ENCODE assay signal across 10 mouse cellular contexts in genomic region chr17:64873651-64874072, GRCm38 (mm10). TPM values are rescaled to one million over a fixed set of nuclear protein-coding genes. Genes with fewer than 3 reads are reported as not detected.
DNase-seq lines count a peak whose midpoint lies in the region; ATAC-seq and TF ChIP-seq lines count a peak whose summit lies in the region.
"Had no signal": no experiment of that assay in that cellular context is flagged by ENCODE, and none has a peak within 500 bp of the region (broad histone marks: within the 10 kb centered on the region; RNA-seq: fewer than 3 reads in every experiment).

No protein-coding gene starts in this region.

- no peaks in the 10 kb centered on the region for H3K9me3 ChIP-seq in heart, postnatal 0 days (replicated peaks; ENCODE audit: control insufficient read depth, low read length)
- no peaks in the 10 kb centered on the region for H3K9me3 ChIP-seq in lung, embryonic 14.5 days (ENCODE audit: low read depth, low read length)
- H3K9me3 ChIP-seq: embryonic facial prominence, embryonic 13.5 days; lung, embryonic 15.5 days had no signal

- peak; percentile 13 for DNase-seq in heart, postnatal 0 days (ENCODE audit: low spot score)
- no peak for DNase-seq in heart, adult 11 months
- peak; percentile 60 for DNase-seq in CD4-positive, CD25-positive, alpha-beta regulatory T cell, adult 2 months (ENCODE audit: low read depth, low spot score)
- DNase-seq in gonadal fat pad, adult 2 months (ENCODE audit: low read depth) = peak; percentile 5
- peak; percentile 65 for DNase-seq in lung, embryonic 14.5 days
- peak; percentile 41 to 66 for DNase-seq in spleen, postnatal 4 days (ENCODE audit: low spot score in 2 of 2)
- DNase-seq in ovary, adult 18-20 months (ENCODE audit: low spot score) = no peak

- H3K27me3 ChIP-seq in heart, postnatal 0 days (ENCODE audit: control insufficient read depth, insufficient read depth, low read length) = 0 out of 2 replicates have a peak, but pooled peaks cover 4% of the 10 kb centered on the region
- H3K27me3 ChIP-seq in lung, embryonic 14.5 days (ENCODE audit: insufficient read depth, low read length) = no peaks in the 10 kb centered on the region
- H3K27me3 ChIP-seq: embryonic facial prominence, embryonic 13.5 days; lung, embryonic 15.5 days had no signal

- WGBS in heart, postnatal 0 days = 47% methylated on average over 4 of the region's 4 CpGs
- 46% methylated on average over 4 of the region's 4 CpGs for WGBS in lung, embryonic 14.5 days

- no peak for TF ChIP-seq EP300 in heart, postnatal 0 days (IDR thresholded peaks at IDR 0.05; ENCODE audit: low read depth)

- H3K4me3 ChIP-seq in heart, postnatal 0 days (ENCODE audit: low read depth, low read length) = no peak overlapping the region
- H3K4me3 ChIP-seq in lung, embryonic 14.5 days (ENCODE audit: low read depth, low read length) = no peak overlapping the region
- H3K4me3 ChIP-seq: embryonic facial prominence, embryonic 13.5 days; lung, embryonic 15.5 days had no signal

- H3K27ac ChIP-seq in heart, postnatal 0 days (ENCODE audit: low read depth) = no peak overlapping the region
- H3K27ac ChIP-seq in lung, embryonic 14.5 days (ENCODE audit: low read depth) = no peak overlapping the region
- H3K27ac ChIP-seq: embryonic facial prominence, embryonic 13.5 days; lung, embryonic 15.5 days had no signal

- 0 out of 2 replicates have a peak, but pooled peaks have one; percentile 17 for ATAC-seq in heart, postnatal 0 days (ENCODE audit: insufficient read depth, low read depth)
- peak; percentile 49 for ATAC-seq in activated CD4-positive, CD25-positive, alpha-beta regulatory T cell, adult 4 months
- no peak for ATAC-seq in lung, embryonic 14.5 days (ENCODE audit: insufficient read depth)

- no peaks in the 10 kb centered on the region for H3K4me1 ChIP-seq in heart, postnatal 0 days (ENCODE audit: control insufficient read depth, insufficient read depth)
- no peaks in the 10 kb centered on the region for H3K4me1 ChIP-seq in lung, embryonic 14.5 days (ENCODE audit: insufficient read depth)
- H3K4me1 ChIP-seq: embryonic facial prominence, embryonic 13.5 days; lung, embryonic 15.5 days had no signal

- H3K9ac ChIP-seq in heart, postnatal 0 days (replicated peaks; ENCODE audit: low read depth, low read length) = no peak overlapping the region
- H3K9ac ChIP-seq in lung, embryonic 14.5 days = no peak overlapping the region
- H3K9ac ChIP-seq: embryonic facial prominence, embryonic 13.5 days; lung, embryonic 15.5 days had no signal

- peak; percentile 85 for TF ChIP-seq CTCF in heart, postnatal 0 days (IDR thresholded peaks at IDR 0.05; ENCODE audit: low read depth)
- peak; percentile 85 for TF ChIP-seq CTCF in lung, embryonic 14.5 days (IDR thresholded peaks at IDR 0.05; ENCODE audit: low read depth)

- H3K36me3 ChIP-seq in heart, postnatal 0 days (replicated peaks; ENCODE audit: control insufficient read depth, insufficient read depth, low read length) = no peaks in the 10 kb centered on the region
- no peaks in the 10 kb centered on the region for H3K36me3 ChIP-seq in lung, embryonic 14.5 days (ENCODE audit: insufficient read depth)
- H3K36me3 ChIP-seq: embryonic facial prominence, embryonic 13.5 days; lung, embryonic 15.5 days had no signal

- no peak overlapping the region for H3K4me2 ChIP-seq in heart, postnatal 0 days (ENCODE audit: low read depth, low read length)
- no peak overlapping the region for H3K4me2 ChIP-seq in lung, embryonic 14.5 days
- H3K4me2 ChIP-seq: embryonic facial prominence, embryonic 13.5 days; lung, embryonic 15.5 days had no signal

RNA-seq across cellular contexts. Expression of gene 4930583I09Rik, which starts 37.8 kb away (rescaled TPM):
- not detected in 2 replicates for total RNA-seq in heart, postnatal 0 days (2014; rRNA removed; ENCODE audit: low replicate concordance)
- polyA plus RNA-seq in heart, postnatal 0 days (2015; fragmentation: Nextera tagmentation; extraction: Ambion mirVana) = not detected in 2 replicates
- polyA plus RNA-seq in activated CD4-positive, CD25-positive, alpha-beta regulatory T cell, adult 4 months (2017; shearing (Covaris generic)) = not detected
- polyA plus RNA-seq in gonadal fat pad, adult 2 months (2012; rRNA removed) = not detected in 2 replicates
- not detected in 2 replicates for polyA plus RNA-seq in lung, embryonic 14.5 days (2014; fragmentation: Nextera tagmentation; extraction: Ambion mirVana)
- polyA plus RNA-seq: embryonic facial prominence, embryonic 13.5 days; lung, embryonic 15.5 days had no signal

Comparison
In these comparisons a context has a peak if more than half of its experiments do, and no peak if none do; other contexts are left out.
1. DNase-seq: peak in heart, postnatal 0 days (single experiment), CD4-positive, CD25-positive, alpha-beta regulatory T cell, adult 2 months (single experiment), gonadal fat pad, adult 2 months (single experiment), lung, embryonic 14.5 days (single experiment) and spleen, postnatal 4 days (2 of 2); none in heart, adult 11 months (single experiment) and ovary, adult 18-20 months (single experiment).